Mouse (Mus musculus): Measurements from ENCODE around the gene Ryr2. TPM values are rescaled to one million over a fixed set of nuclear protein-coding genes. Genes with fewer than 3 reads are reported as not detected.
"Not testable (repeated sequence)": the region's sequence is repeated elsewhere in the genome, so short reads cannot be mapped to it uniquely, and the experiment has no call there.

The Ryr2 gene
- total RNA-seq, 2 experiments from 2014 or later = 936 to 1,019 TPM

- intact Hi-C loops (cut with DNase I) = no loop called here
- no peak for DNase-seq (ENCODE audit: low spot score)
Observed at GRCm38 (mm10) chr13:11825563-11826226, 281.1 kb downstream of the Ryr2 start.

- no peak for DNase-seq (ENCODE audit: low spot score)
- intact Hi-C loops (cut with DNase I) = no loop called here
Observed at GRCm38 (mm10) chr13:11818723-11819122, 288.0 kb downstream of the Ryr2 start.

- intact Hi-C loops (cut with DNase I); DNase-seq (ENCODE audit: low spot score): not testable (repeated sequence)
Observed at GRCm38 (mm10) chr13:11809365-11809764, 297.4 kb downstream of the Ryr2 start.

GRCm38 (mm10) chr13:11792536-11792935 lies 314.2 kb downstream of the Ryr2 start:
- intact Hi-C loops (cut with DNase I) = no loop called here
- no peak for DNase-seq (ENCODE audit: low spot score)

DNA sequence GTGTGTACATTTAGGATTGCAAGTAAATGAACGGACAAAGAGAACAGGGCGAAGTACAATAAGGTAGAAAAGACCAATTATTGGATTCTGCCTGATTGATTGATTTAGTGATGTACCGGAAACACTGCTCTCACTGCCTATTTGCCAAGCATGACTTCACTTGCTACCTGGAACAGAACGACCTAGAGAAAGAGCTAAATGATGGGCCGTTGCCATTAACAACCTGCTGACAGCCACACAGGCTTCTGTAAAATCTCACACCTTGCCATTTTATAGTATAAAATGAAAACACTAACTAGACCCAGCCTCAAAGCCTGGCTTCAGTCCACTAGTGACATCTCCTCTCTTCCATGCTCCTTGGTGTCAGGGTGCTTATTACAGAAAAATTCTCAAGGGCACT lies 316.2 kb downstream of the Ryr2 start:
- intact Hi-C loops (cut with DNase I) = no loop called here
- DNase-seq (ENCODE audit: low spot score) = no peak

- intact Hi-C loops (cut with DNase I) = no loop called here
Observed at GRCm38 (mm10) chr13:11782411-11783155, 324.2 kb downstream of the Ryr2 start.

GRCm38 (mm10) chr13:11781065-11781464 lies 325.7 kb downstream of the Ryr2 start:
- no peak for DNase-seq (ENCODE audit: low spot score)
- intact Hi-C loops (cut with DNase I) = no loop called here

More at GRCm38 (mm10) chr13:11782411-11783155, 324.2 kb downstream of the Ryr2 start:
- DNase-seq (ENCODE audit: low spot score) = no peak

DNA sequence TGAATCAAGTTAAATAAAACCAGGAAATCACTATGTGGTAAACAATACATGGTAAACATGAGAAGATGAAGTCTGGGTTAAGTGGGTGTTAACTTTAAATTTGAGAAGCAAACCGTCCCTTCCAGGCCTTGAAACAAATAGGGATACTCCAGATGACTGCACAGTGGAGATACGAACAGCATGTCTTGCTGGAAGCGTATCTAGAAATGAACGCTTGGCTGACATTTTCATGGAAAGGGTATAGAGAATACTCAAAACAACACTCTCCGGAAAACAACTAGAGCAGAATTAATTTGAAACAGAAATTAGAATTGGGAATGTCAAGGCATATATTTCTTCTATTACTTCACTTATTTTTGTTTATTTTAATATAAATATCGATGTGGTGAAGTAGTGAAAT lies 329.0 kb downstream of the Ryr2 start:
- intact Hi-C loops (cut with DNase I) = no loop called here

DNA sequence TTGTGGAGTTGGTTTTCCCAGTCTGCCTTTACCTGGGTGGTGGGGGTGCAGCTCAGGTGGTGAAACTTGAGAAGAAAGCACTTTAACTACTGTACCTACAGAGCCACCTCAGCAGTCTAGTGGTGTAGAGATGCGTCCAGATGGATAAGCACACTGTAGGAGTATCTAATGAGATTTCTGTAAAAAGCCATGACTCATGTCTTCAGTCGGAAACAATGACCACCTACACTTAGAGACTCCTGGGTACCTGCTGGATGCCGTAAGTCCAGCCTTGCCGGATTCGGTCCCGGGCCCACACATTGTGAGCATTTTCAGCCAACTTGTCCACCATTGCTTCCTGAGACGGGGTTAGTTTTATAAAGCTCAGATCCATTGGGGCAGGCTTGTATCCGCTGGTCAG lies 334.6 kb downstream of the Ryr2 start:
- no peak for DNase-seq (ENCODE audit: low spot score)
- intact Hi-C loops (cut with DNase I) = no loop called here

More for the DNA sequence above, 329.0 kb downstream of the Ryr2 start:
- DNase-seq (ENCODE audit: low spot score) = no peak

- DNase-seq (ENCODE audit: low spot score) = no peak
- intact Hi-C loops (cut with DNase I) = no loop called here
Observed at GRCm38 (mm10) chr13:11766899-11767298, 339.8 kb downstream of the Ryr2 start.

- no peak for DNase-seq (ENCODE audit: low spot score)
- intact Hi-C loops (cut with DNase I) = no loop called here
Observed at GRCm38 (mm10) chr13:11763925-11764324, 342.8 kb downstream of the Ryr2 start.

DNA sequence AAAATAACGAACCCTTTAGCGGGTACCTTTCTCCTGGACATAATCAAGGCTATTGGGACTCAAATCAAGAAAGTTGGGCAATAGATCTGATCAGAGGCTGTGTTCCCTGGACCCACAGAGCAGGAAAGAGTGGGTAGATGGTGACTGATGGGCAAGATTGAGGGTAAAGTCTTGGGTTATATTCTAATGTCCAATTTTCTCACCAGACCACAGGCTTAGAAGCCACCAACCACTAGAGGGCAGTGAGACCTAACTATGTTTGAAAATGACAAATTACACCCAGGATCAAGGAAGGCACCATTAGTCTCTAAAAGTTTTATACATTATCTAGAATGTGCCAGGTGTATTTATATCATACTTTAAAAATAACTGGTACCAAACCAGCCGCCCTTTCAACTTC lies 343.6 kb downstream of the Ryr2 start:
- DNase-seq (ENCODE audit: low spot score) = no peak
- intact Hi-C loops (cut with DNase I) = no loop called here

- intact Hi-C loops (cut with DNase I) = no loop called here
- no peak for DNase-seq (ENCODE audit: low spot score)
Observed at GRCm38 (mm10) chr13:11757894-11758293, 348.9 kb downstream of the Ryr2 start.

DNA sequence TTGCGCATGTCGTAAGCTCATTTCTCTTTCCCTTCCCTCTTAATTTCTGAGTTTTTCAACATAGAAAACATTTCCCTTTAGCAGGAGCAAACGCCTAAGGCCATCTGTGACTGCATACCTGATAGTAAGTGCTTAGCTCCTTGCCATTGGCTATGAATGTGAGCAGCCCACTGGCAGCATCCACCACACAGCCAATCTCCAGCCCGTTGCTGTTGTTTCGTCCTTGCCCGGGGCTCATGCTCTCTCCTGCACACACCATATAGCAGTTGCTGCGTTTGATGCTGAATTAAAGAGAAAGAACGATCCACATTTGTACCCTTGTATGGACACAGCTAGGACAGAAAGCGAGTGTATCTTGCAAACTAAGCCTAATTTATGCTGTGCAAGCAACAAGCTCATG lies 361.3 kb downstream of the Ryr2 start:
- no peak for DNase-seq (ENCODE audit: low spot score)
- intact Hi-C loops (cut with DNase I) = no loop called here

DNA sequence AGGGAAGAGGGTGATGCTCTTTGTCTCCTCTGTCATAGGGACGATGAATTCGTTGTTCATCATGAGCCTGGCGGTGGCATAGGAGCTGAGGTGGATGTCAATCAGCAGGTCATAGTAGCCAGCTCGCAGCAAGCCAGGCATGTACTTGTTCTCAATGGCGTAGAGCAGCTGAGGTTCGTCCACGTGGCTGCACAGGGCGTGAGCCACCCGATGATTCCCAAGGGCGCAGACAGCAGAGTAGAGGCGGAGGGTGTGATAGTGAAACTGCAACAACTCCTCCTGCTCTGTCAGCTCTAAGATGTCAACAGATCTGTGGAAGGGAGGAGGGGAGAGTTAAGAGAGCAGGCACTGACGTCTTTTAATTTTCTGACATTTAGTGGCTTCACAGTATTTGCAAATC lies 368.5 kb downstream of the Ryr2 start:
- intact Hi-C loops (cut with DNase I) = no loop called here

GRCm38 (mm10) chr13:11716216-11716615 lies 390.5 kb downstream of the Ryr2 start:
- intact Hi-C loops (cut with DNase I) = no loop called here
- DNase-seq (ENCODE audit: low spot score) = no peak

More for the DNA sequence above, 368.5 kb downstream of the Ryr2 start:
- no peak for DNase-seq (ENCODE audit: low spot score)

DNA sequence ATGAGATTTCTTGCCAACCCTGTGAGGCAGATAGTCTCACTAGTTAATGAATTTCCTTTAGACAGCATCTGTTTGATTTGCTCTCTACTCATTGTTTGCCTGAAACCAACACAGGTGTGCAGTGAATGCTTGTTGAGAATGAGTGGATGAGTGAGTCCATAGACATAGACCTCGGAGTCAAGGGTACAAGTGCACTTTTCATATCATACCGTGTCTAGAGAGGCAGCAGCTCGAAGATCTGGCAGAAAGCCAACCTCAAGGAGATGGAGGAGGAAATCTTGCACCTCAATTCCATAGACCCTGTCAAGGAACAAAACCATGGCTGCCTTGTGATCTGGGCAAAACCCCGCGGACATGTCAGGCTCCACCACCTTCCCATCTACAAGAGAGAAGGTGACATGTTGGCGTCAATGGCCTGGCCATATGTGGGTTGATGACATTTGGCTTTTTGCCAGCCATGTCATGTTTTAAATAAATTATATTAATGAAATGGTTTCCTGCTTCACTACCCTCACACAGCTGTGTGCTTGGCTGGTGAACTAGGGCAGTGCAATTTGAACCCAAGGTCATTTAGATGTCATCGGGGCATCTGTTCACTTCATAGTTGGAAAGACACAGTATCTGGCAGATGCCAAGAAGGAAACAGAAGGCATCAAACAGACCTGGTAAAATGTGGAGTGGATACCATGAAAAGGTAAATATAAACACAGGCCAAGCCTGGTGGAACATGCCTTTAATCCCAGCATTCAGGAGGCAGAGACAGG lies 396.9 kb downstream of the Ryr2 start:
- intact Hi-C loops (cut with DNase I) = no loop called here
- no peak for DNase-seq (ENCODE audit: low spot score)

- DNase-seq (ENCODE audit: low spot score) = no peak
- intact Hi-C loops (cut with DNase I) = no loop called here
Observed at GRCm38 (mm10) chr13:11701721-11702120, 405.0 kb downstream of the Ryr2 start.

- intact Hi-C loops (cut with DNase I) = no loop called here
- no peak for DNase-seq (ENCODE audit: low spot score)
Observed at GRCm38 (mm10) chr13:11696496-11696895, 410.2 kb downstream of the Ryr2 start.

GRCm38 (mm10) chr13:11681802-11682201 lies 424.9 kb downstream of the Ryr2 start:
- intact Hi-C loops (cut with DNase I) = no loop called here
- DNase-seq (ENCODE audit: low spot score) = no peak

DNA sequence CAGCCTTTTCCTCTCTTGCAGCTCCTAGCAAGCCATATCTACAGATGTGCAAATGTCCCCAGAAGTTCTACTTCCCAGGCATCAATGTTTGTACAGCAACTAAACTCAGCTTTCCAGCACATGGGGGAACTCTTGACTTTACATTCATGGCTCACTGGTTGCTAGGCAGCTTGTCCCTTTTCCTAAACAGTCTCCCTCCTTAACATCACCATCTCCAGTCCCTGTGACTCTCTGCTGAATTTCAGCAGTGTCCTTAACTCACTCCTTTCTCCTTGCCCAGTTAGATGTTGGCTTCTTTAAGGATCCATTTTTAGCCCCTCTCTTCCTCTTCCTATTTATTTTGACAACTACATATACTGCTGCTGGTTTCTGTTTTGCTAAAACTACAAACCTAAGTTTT lies 443.9 kb downstream of the Ryr2 start:
- intact Hi-C loops (cut with DNase I) = no loop called here
- DNase-seq (ENCODE audit: low spot score) = no peak

Measured in heart, postnatal 25 days (tissue).